Mouse (Mus musculus): ENCODE measurements around the gene Surf1. TPM values are rescaled to one million over a fixed set of nuclear protein-coding genes. Genes with fewer than 3 reads are reported as not detected.
A peak's percentile ranks its signal among the peaks of the same experiment; 100 is the strongest.

Surf1 gene
- polyA plus RNA-seq, 1 experiment from 2014 or later = 51.9 TPM

GRCm38 (mm10) chr2:26930390-26930789, 14.1 kb upstream of the Surf1 start:
- Histone ChIP-seq H3K4me1 (replicated peaks; ENCODE audit: control insufficient read depth, insufficient read depth, low read length) (peaks cover 13% of the 10 kb centered on the region), H3K27ac (ENCODE audit: low read length) (no peak overlapping the region), H3K36me3 (ENCODE audit: control insufficient read depth, insufficient read depth, low read length) (peaks cover 21% of the 10 kb centered on the region), H3K27me3 (ENCODE audit: control insufficient read depth, insufficient read depth, low read depth, low read length) (no peaks in the 10 kb centered on the region), H3K9me3 (ENCODE audit: control insufficient read depth, low read length) (no peaks in the 10 kb centered on the region), H3K4me3 (ENCODE audit: low read length) (no peak overlapping the region), H3K4me2 (ENCODE audit: low read depth, low read length) (no peak overlapping the region), H3K9ac (ENCODE audit: low read length) (no peak overlapping the region)
- 20% methylated on average over 1 of the region's 1 CpGs for WGBS
- no peak for ATAC-seq (ENCODE audit: low read depth)

- Histone ChIP-seq H3K9me3 (ENCODE audit: control insufficient read depth, low read length) (no peaks in the 10 kb centered on the region), H3K4me1 (replicated peaks; ENCODE audit: control insufficient read depth, insufficient read depth, low read length) (peaks cover 11% of the 10 kb centered on the region), H3K36me3 (ENCODE audit: control insufficient read depth, insufficient read depth, low read length) (peaks cover 38% of the 10 kb centered on the region), H3K4me2 (ENCODE audit: low read depth, low read length) (no peak overlapping the region), H3K27me3 (ENCODE audit: control insufficient read depth, insufficient read depth, low read depth, low read length) (no peaks in the 10 kb centered on the region), H3K4me3 (ENCODE audit: low read length) (no peak overlapping the region), H3K27ac (ENCODE audit: low read length) (no peak overlapping the region), H3K9ac (ENCODE audit: low read length) (no peak overlapping the region)
- 83% methylated on average over 6 of the region's 6 CpGs for WGBS
- ATAC-seq (ENCODE audit: low read depth) = no peak
Observed at GRCm38 (mm10) chr2:26927745-26928476, 11.6 kb upstream of the Surf1 start.

- Histone ChIP-seq H3K36me3 (ENCODE audit: control insufficient read depth, insufficient read depth, low read length) (peaks cover 64% of the 10 kb centered on the region), H3K4me3 (ENCODE audit: low read length) (no peak overlapping the region), H3K27ac (ENCODE audit: low read length) (no peak overlapping the region), H3K9me3 (ENCODE audit: control insufficient read depth, low read length) (no peaks in the 10 kb centered on the region), H3K4me2 (ENCODE audit: low read depth, low read length) (no peak overlapping the region), H3K4me1 (replicated peaks; ENCODE audit: control insufficient read depth, insufficient read depth, low read length) (peaks cover 13% of the 10 kb centered on the region), H3K9ac (ENCODE audit: low read length) (no peak overlapping the region), H3K27me3 (ENCODE audit: control insufficient read depth, insufficient read depth, low read depth, low read length) (no peaks in the 10 kb centered on the region)
- WGBS = 38% methylated on average over 9 of the region's 9 CpGs
- ATAC-seq (ENCODE audit: low read depth) = peak; percentile 41; the same call in 1 of the 2 replicates
Observed at GRCm38 (mm10) chr2:26921784-26922183, 5.5 kb upstream of the Surf1 start.

GRCm38 (mm10) chr2:26920190-26920855, 4.0 kb upstream of the Surf1 start:
- Histone ChIP-seq H3K4me3 (ENCODE audit: low read length) (no peak overlapping the region), H3K36me3 (ENCODE audit: control insufficient read depth, insufficient read depth, low read length) (peaks cover 52% of the 10 kb centered on the region), H3K9ac (ENCODE audit: low read length) (no peak overlapping the region), H3K4me2 (ENCODE audit: low read depth, low read length) (no peak overlapping the region), H3K9me3 (ENCODE audit: control insufficient read depth, low read length) (no peaks in the 10 kb centered on the region), H3K27ac (ENCODE audit: low read length) (no peak overlapping the region), H3K4me1 (replicated peaks; ENCODE audit: control insufficient read depth, insufficient read depth, low read length) (peaks cover 17% of the 10 kb centered on the region), H3K27me3 (ENCODE audit: control insufficient read depth, insufficient read depth, low read depth, low read length) (no peaks in the 10 kb centered on the region)
- no peak for ATAC-seq (ENCODE audit: low read depth)
- 80% methylated on average over 6 of the region's 6 CpGs for WGBS

GRCm38 (mm10) chr2:26919684-26920083, 3.4 kb upstream of the Surf1 start:
- no peak overlapping the region for H3K4me3 ChIP-seq (ENCODE audit: low read length)

DNA sequence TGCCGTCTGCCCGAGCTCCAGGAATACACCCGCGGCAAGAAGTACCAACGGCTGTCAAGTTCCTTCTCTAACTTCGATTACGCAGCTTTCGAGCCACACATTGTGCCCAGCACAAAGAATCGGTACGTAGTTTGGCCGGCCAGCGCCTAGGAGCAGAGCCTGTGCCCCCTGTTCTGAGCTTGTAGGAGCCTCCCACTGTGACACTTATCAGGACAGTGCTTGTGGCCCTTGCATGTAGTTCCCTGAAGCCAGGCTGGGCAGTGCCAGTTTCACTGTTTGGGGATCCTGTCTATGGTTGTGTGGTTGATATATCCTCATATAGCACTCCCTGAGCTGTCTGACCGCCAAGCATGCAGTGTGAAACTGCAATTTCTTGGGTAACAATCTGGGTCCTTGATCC, 408 bp upstream of the Surf1 start:
- H3K36me3 ChIP-seq (ENCODE audit: control insufficient read depth, insufficient read depth, low read length) = peaks cover 48% of the 10 kb centered on the region
- WGBS = under 1% methylated on average over 13 of the region's 13 CpGs
- ATAC-seq (ENCODE audit: low read depth) = peak; percentile 15
- H3K9me3 ChIP-seq (ENCODE audit: control insufficient read depth, low read length) = no peaks in the 10 kb centered on the region
- H3K4me3 ChIP-seq (ENCODE audit: low read length) = peak overlapping the region; percentile 67
- H3K27me3 ChIP-seq (ENCODE audit: control insufficient read depth, insufficient read depth, low read depth, low read length) = no peaks in the 10 kb centered on the region
- peaks cover 30% of the 10 kb centered on the region for H3K4me1 ChIP-seq (replicated peaks; ENCODE audit: control insufficient read depth, insufficient read depth, low read length)
- peak overlapping the region; percentile 83 for H3K4me2 ChIP-seq (ENCODE audit: low read depth, low read length)
- H3K9ac ChIP-seq (ENCODE audit: low read length) = peak overlapping the region; percentile 88
- peak overlapping the region; percentile 51 for H3K27ac ChIP-seq (ENCODE audit: low read length)

More at GRCm38 (mm10) chr2:26919684-26920083, 3.4 kb upstream of the Surf1 start:
- Histone ChIP-seq H3K36me3 (ENCODE audit: control insufficient read depth, insufficient read depth, low read length) (peaks cover 47% of the 10 kb centered on the region), H3K27me3 (ENCODE audit: control insufficient read depth, insufficient read depth, low read depth, low read length) (no peaks in the 10 kb centered on the region), H3K27ac (ENCODE audit: low read length) (no peak overlapping the region), H3K9me3 (ENCODE audit: control insufficient read depth, low read length) (no peaks in the 10 kb centered on the region), H3K9ac (ENCODE audit: low read length) (no peak overlapping the region), H3K4me2 (ENCODE audit: low read depth, low read length) (no peak overlapping the region), H3K4me1 (replicated peaks; ENCODE audit: control insufficient read depth, insufficient read depth, low read length) (peaks cover 21% of the 10 kb centered on the region)
- 78% methylated on average over 3 of the region's 3 CpGs for WGBS
- ATAC-seq (ENCODE audit: low read depth) = no peak

GRCm38 (mm10) chr2:26914148-26914941, 2.0 kb downstream of the Surf1 start:
- H3K4me1 ChIP-seq (replicated peaks; ENCODE audit: control insufficient read depth, insufficient read depth, low read length) = peaks cover 33% of the 10 kb centered on the region
- peaks cover 33% of the 10 kb centered on the region for H3K36me3 ChIP-seq (ENCODE audit: control insufficient read depth, insufficient read depth, low read length)
- H3K9ac ChIP-seq (ENCODE audit: low read length) = no peak overlapping the region
- no peak overlapping the region for H3K4me2 ChIP-seq (ENCODE audit: low read depth, low read length)
- no peak overlapping the region for H3K4me3 ChIP-seq (ENCODE audit: low read length)
- WGBS = 49% methylated on average over 8 of the region's 8 CpGs
- H3K27me3 ChIP-seq (ENCODE audit: control insufficient read depth, insufficient read depth, low read depth, low read length) = no peaks in the 10 kb centered on the region
- H3K9me3 ChIP-seq (ENCODE audit: control insufficient read depth, low read length) = no peaks in the 10 kb centered on the region
- ATAC-seq (ENCODE audit: low read depth) = no peak
- no peak overlapping the region for H3K27ac ChIP-seq (ENCODE audit: low read length)

- no peak for ATAC-seq (ENCODE audit: low read depth)
- Histone ChIP-seq H3K36me3 (ENCODE audit: control insufficient read depth, insufficient read depth, low read length) (peaks cover 25% of the 10 kb centered on the region), H3K27ac (ENCODE audit: low read length) (no peak overlapping the region), H3K4me1 (replicated peaks; ENCODE audit: control insufficient read depth, insufficient read depth, low read length) (peaks cover 39% of the 10 kb centered on the region), H3K9ac (ENCODE audit: low read length) (no peak overlapping the region), H3K4me2 (ENCODE audit: low read depth, low read length) (no peak overlapping the region), H3K27me3 (ENCODE audit: control insufficient read depth, insufficient read depth, low read depth, low read length) (no peaks in the 10 kb centered on the region), H3K9me3 (ENCODE audit: control insufficient read depth, low read length) (no peaks in the 10 kb centered on the region), H3K4me3 (ENCODE audit: low read length) (no peak overlapping the region)
- WGBS = 79% methylated on average over 17 of the region's 17 CpGs
Observed at GRCm38 (mm10) chr2:26913416-26914147, 2.7 kb downstream of the Surf1 start.
